Mouse (Mus musculus) neural tube, embryonic 15.5 days (tissue): ENCODE measurements at regions not wholly inside any gene's neighbourhood (a gene's known extent, or its start where the extent isn't known, plus 50 kb on each side); places are given as distances from the start of the nearest gene placed in this dataset.
"Not testable (repeated sequence)": the region's sequence is repeated elsewhere in the genome, so short reads cannot be mapped to it uniquely, and the experiment has no call there.

Experiments
- ATAC-seq: fragments of 200-750 bp; cut with Nextera tagmentation; 2 replicates; pipeline ENCODE4 v1.8.0; 2017; ENCODE audit warnings: mild to moderate bottlenecking, moderate TSS enrichment, moderate library complexity; ENCODE audit not compliant: low FRiP score
- H3K27ac ChIP-seq: fragments of 300-500 bp; sonication (generic); replicated peaks from 2 replicates; pipeline ENCODE4 v1.5.1; 2015; ENCODE audit warnings: mild to moderate bottlenecking, inconsistent platforms
- H3K27me3 ChIP-seq: fragments of 300-500 bp; sonication (generic); replicated peaks from 2 replicates; pipeline ENCODE4 v1.6.1; 2015; ENCODE audit warnings: inconsistent platforms
- H3K36me3 ChIP-seq: fragments of 300-500 bp; sonication (generic); 2 replicates; pipeline ENCODE4 v1.6.1; 2015; ENCODE audit warnings: inconsistent platforms
- H3K4me1 ChIP-seq: fragments of 300-500 bp; sonication (generic); 2 replicates; pipeline ENCODE4 v1.6.1; 2015; ENCODE audit warnings: inconsistent platforms
- H3K4me2 ChIP-seq: fragments of 300-500 bp; sonication (generic); 2 replicates; pipeline ENCODE4 v1.6.1; 2015; ENCODE audit warnings: inconsistent platforms, mild to moderate bottlenecking, moderate library complexity
- H3K4me3 ChIP-seq: fragments of 300-500 bp; sonication (generic); replicated peaks from 2 replicates; pipeline ENCODE4 v1.5.1; 2015; ENCODE audit warnings: mild to moderate bottlenecking, inconsistent platforms
- H3K9ac ChIP-seq: fragments of 300-500 bp; sonication (generic); replicated peaks from 2 replicates; pipeline ENCODE4 v1.6.1; 2015; ENCODE audit warnings: mild to moderate bottlenecking, inconsistent platforms
- H3K9me3 ChIP-seq: fragments of 300-500 bp; sonication (generic); replicated peaks from 2 replicates; pipeline ENCODE4 v1.6.1; 2016; ENCODE audit warnings: inconsistent platforms
- WGBS: fragments of 180-500 bp; shearing (Covaris S2); methylation state at CpG from one replicate; pipeline ENCODE4 v1.1.7; 2015; ENCODE audit warnings: mixed read lengths; 5-methylcytosine and 5-hydroxymethylcytosine counted together

- Histone ChIP-seq H3K4me2 (no peak overlapping the region), H3K9ac (no peak overlapping the region), H3K27ac (no peak overlapping the region), H3K36me3 (no peaks in the 10 kb centered on the region), H3K27me3 (no peaks in the 10 kb centered on the region), H3K4me3 (no peak overlapping the region), H3K9me3 (no peaks in the 10 kb centered on the region), H3K4me1 (no peaks in the 10 kb centered on the region)
- WGBS = 31% methylated on average over 6 of the region's 6 CpGs
- no peak for ATAC-seq
Observed at GRCm38 (mm10) chr8:98752367-98752766, 663.9 kb downstream of the Cdh8 start.

GRCm38 (mm10) chr8:98707753-98708152, 708.5 kb downstream of the Cdh8 start:
- 97% methylated on average over 1 of the region's 1 CpGs for WGBS
- H3K9me3 ChIP-seq = no peaks in the 10 kb centered on the region

GRCm38 (mm10) chr8:98706122-98706521, 710.1 kb downstream of the Cdh8 start:
- no peak for ATAC-seq
- no peak overlapping the region for H3K9ac ChIP-seq
- H3K4me1 ChIP-seq = no peaks in the 10 kb centered on the region
- 44% methylated on average over 4 of the region's 4 CpGs for WGBS
- no peaks in the 10 kb centered on the region for H3K27me3 ChIP-seq
- no peak overlapping the region for H3K4me3 ChIP-seq
- no peak overlapping the region for H3K27ac ChIP-seq
- no peak overlapping the region for H3K4me2 ChIP-seq
- H3K36me3 ChIP-seq = no peaks in the 10 kb centered on the region
- H3K9me3 ChIP-seq = no peaks in the 10 kb centered on the region

More at GRCm38 (mm10) chr8:98707753-98708152, 708.5 kb downstream of the Cdh8 start:
- no peaks in the 10 kb centered on the region for H3K4me1 ChIP-seq
- no peak for ATAC-seq
- H3K27ac ChIP-seq = no peak overlapping the region
- no peaks in the 10 kb centered on the region for H3K27me3 ChIP-seq
- H3K4me3 ChIP-seq = no peak overlapping the region
- no peaks in the 10 kb centered on the region for H3K36me3 ChIP-seq
- no peak overlapping the region for H3K9ac ChIP-seq
- H3K4me2 ChIP-seq = no peak overlapping the region

- H3K36me3 ChIP-seq = no peaks in the 10 kb centered on the region
- ATAC-seq = no peak
- WGBS = 92% methylated on average over 9 of the region's 9 CpGs
- no peaks in the 10 kb centered on the region for H3K4me1 ChIP-seq
- H3K4me2 ChIP-seq = no peak overlapping the region
- no peaks in the 10 kb centered on the region for H3K27me3 ChIP-seq
- H3K27ac ChIP-seq = no peak overlapping the region
- no peaks in the 10 kb centered on the region for H3K9me3 ChIP-seq
- no peak overlapping the region for H3K4me3 ChIP-seq
- H3K9ac ChIP-seq = no peak overlapping the region
Observed at GRCm38 (mm10) chr8:98685195-98685594, 731.1 kb downstream of the Cdh8 start.

- no peak overlapping the region for H3K4me2 ChIP-seq
- H3K9me3 ChIP-seq = no peaks in the 10 kb centered on the region
- ATAC-seq = no peak
- whole genome bisulfite sequencing = 91% methylated on average over 6 of the region's 6 CpGs
- no peaks in the 10 kb centered on the region for H3K4me1 ChIP-seq
- H3K27ac ChIP-seq = no peak overlapping the region
- no peaks in the 10 kb centered on the region for H3K27me3 ChIP-seq
- H3K36me3 ChIP-seq = no peaks in the 10 kb centered on the region
- no peak overlapping the region for H3K9ac ChIP-seq
- no peak overlapping the region for H3K4me3 ChIP-seq
Observed at GRCm38 (mm10) chr8:98684531-98684930, 731.7 kb downstream of the Cdh8 start.

- 99% methylated on average over 2 of the region's 2 CpGs for WGBS
- no peak for ATAC-seq
- H3K4me2 ChIP-seq = no peak overlapping the region
- no peak overlapping the region for H3K27ac ChIP-seq
- H3K4me3 ChIP-seq = no peak overlapping the region
- H3K27me3 ChIP-seq = no peaks in the 10 kb centered on the region
- H3K9me3 ChIP-seq = no peaks in the 10 kb centered on the region
- H3K36me3 ChIP-seq = no peaks in the 10 kb centered on the region
- no peak overlapping the region for H3K9ac ChIP-seq
- H3K4me1 ChIP-seq = no peaks in the 10 kb centered on the region
Observed at GRCm38 (mm10) chr8:98680065-98680464, 736.2 kb downstream of the Cdh8 start.

GRCm38 (mm10) chr8:98659287-98659686, 757.0 kb downstream of the Cdh8 start:
- Histone ChIP-seq H3K4me3 (no peak overlapping the region), H3K9ac (no peak overlapping the region), H3K4me2 (no peak overlapping the region), H3K4me1 (no peaks in the 10 kb centered on the region), H3K9me3 (no peaks in the 10 kb centered on the region), H3K36me3 (no peaks in the 10 kb centered on the region), H3K27me3 (no peaks in the 10 kb centered on the region), H3K27ac (no peak overlapping the region)
- WGBS = 57% methylated on average over 2 of the region's 2 CpGs
- no peak for ATAC-seq

GRCm38 (mm10) chr8:98652316-98652715, 764.0 kb downstream of the Cdh8 start:
- ATAC-seq = not testable (repeated sequence)
- WGBS = 85% methylated on average over 4 of the region's 4 CpGs

GRCm38 (mm10) chr8:98651010-98651409, 765.3 kb downstream of the Cdh8 start:
- Histone ChIP-seq H3K9ac (no peak overlapping the region), H3K27me3 (no peaks in the 10 kb centered on the region), H3K27ac (no peak overlapping the region), H3K4me2 (no peak overlapping the region), H3K9me3 (no peaks in the 10 kb centered on the region), H3K4me3 (no peak overlapping the region), H3K4me1 (no peaks in the 10 kb centered on the region), H3K36me3 (no peaks in the 10 kb centered on the region)
- WGBS = 80% methylated on average over 1 of the region's 1 CpGs
- ATAC-seq = no peak

More at GRCm38 (mm10) chr8:98652316-98652715, 764.0 kb downstream of the Cdh8 start:
- not testable (repeated sequence) for H3K9me3 ChIP-seq, H3K27ac ChIP-seq, H3K4me2 ChIP-seq, H3K4me1 ChIP-seq, H3K27me3 ChIP-seq, H3K9ac ChIP-seq, H3K36me3 ChIP-seq, H3K4me3 ChIP-seq

- Histone ChIP-seq H3K36me3 (no peaks in the 10 kb centered on the region), H3K9ac (no peak overlapping the region), H3K27me3 (no peaks in the 10 kb centered on the region), H3K27ac (no peak overlapping the region), H3K4me3 (no peak overlapping the region), H3K4me2 (no peak overlapping the region), H3K9me3 (no peaks in the 10 kb centered on the region), H3K4me1 (no peaks in the 10 kb centered on the region)
- ATAC-seq = no peak
- WGBS = 38% methylated on average over 5 of the region's 5 CpGs
Observed at GRCm38 (mm10) chr8:98628151-98628550, 788.1 kb downstream of the Cdh8 start.

GRCm38 (mm10) chr8:98613834-98614428, 802.3 kb downstream of the Cdh8 start:
- H3K9me3 ChIP-seq = no peaks in the 10 kb centered on the region
- no peak overlapping the region for H3K4me2 ChIP-seq
- no peaks in the 10 kb centered on the region for H3K4me1 ChIP-seq
- H3K9ac ChIP-seq = no peak overlapping the region
- WGBS = 85% methylated on average over 4 of the region's 4 CpGs
- no peaks in the 10 kb centered on the region for H3K27me3 ChIP-seq
- no peak overlapping the region for H3K4me3 ChIP-seq
- H3K27ac ChIP-seq = no peak overlapping the region
- H3K36me3 ChIP-seq = no peaks in the 10 kb centered on the region
- no peak for ATAC-seq

GRCm38 (mm10) chr8:98572597-98573514, 843.4 kb downstream of the Cdh8 start:
- Histone ChIP-seq H3K4me3 (no peak overlapping the region), H3K4me1 (0 out of 2 replicates have a peak, but pooled peaks cover 3% of the 10 kb centered on the region), H3K27me3 (no peaks in the 10 kb centered on the region), H3K36me3 (no peaks in the 10 kb centered on the region), H3K9ac (no peak overlapping the region), H3K9me3 (no peaks in the 10 kb centered on the region), H3K27ac (0 out of 2 replicates have a peak overlapping the region, but pooled peaks have one; percentile 13), H3K4me2 (no peak overlapping the region)
- 18% methylated on average over 6 of the region's 6 CpGs for WGBS
- ATAC-seq = peak; percentile 73; the same call in 1 of the 2 replicates
